Mouse (Mus musculus): Measurements from ENCODE around the gene Naa80. TPM values are rescaled to one million over a fixed set of nuclear protein-coding genes. Genes with fewer than 3 reads are reported as not detected.

Gene Naa80
- polyA plus RNA-seq, 1 experiment: 21.1 TPM

- Histone ChIP-seq H3K4me1 (ENCODE audit: control insufficient read depth, insufficient read depth, low read length) (peaks cover 28% of the 10 kb centered on the region), H3K27ac (ENCODE audit: insufficient read depth, low read depth, low read length) (no peak overlapping the region), H3K4me3 (ENCODE audit: insufficient read depth, low read length) (no peak overlapping the region)
- TF ChIP-seq POLR2A (IDR thresholded peaks at IDR 0.05; ENCODE audit: borderline replicate concordance, low read depth, low read length): no peak
- no peak for TF ChIP-seq CTCF (IDR thresholded peaks at IDR 0.05; ENCODE audit: low read depth, low read length)
These were observed 14.7 kb downstream of the Naa80 start for GRCm38 (mm10) chr9:107593101-107593976.

GRCm38 (mm10) chr9:107594281-107595062 lies 15.8 kb downstream of the Naa80 start:
- Histone ChIP-seq H3K4me1 (ENCODE audit: control insufficient read depth, insufficient read depth, low read length) (peaks cover 21% of the 10 kb centered on the region), H3K27ac (ENCODE audit: insufficient read depth, low read depth, low read length) (no peak overlapping the region), H3K4me3 (ENCODE audit: insufficient read depth, low read length) (no peak overlapping the region)
- TF ChIP-seq CTCF (IDR thresholded peaks at IDR 0.05; ENCODE audit: low read depth, low read length) (no peak), POLR2A (IDR thresholded peaks at IDR 0.05; ENCODE audit: borderline replicate concordance, low read depth, low read length) (no peak)

GRCm38 (mm10) chr9:107596619-107597569 lies 18.2 kb downstream of the Naa80 start:
- H3K4me1 ChIP-seq (ENCODE audit: control insufficient read depth, insufficient read depth, low read length): peaks cover 17% of the 10 kb centered on the region
- H3K27ac ChIP-seq (ENCODE audit: insufficient read depth, low read depth, low read length): no peak overlapping the region
- H3K4me3 ChIP-seq (ENCODE audit: insufficient read depth, low read length): no peak overlapping the region
- TF ChIP-seq POLR2A (IDR thresholded peaks at IDR 0.05; ENCODE audit: borderline replicate concordance, low read depth, low read length): no peak
- TF ChIP-seq CTCF (IDR thresholded peaks at IDR 0.05; ENCODE audit: low read depth, low read length): no peak

- Histone ChIP-seq H3K27ac (ENCODE audit: insufficient read depth, low read depth, low read length) (no peak overlapping the region), H3K4me3 (ENCODE audit: insufficient read depth, low read length) (no peak overlapping the region), H3K4me1 (ENCODE audit: control insufficient read depth, insufficient read depth, low read length) (peaks cover 20% of the 10 kb centered on the region)
- no peak for TF ChIP-seq CTCF (IDR thresholded peaks at IDR 0.05; ENCODE audit: low read depth, low read length)
- TF ChIP-seq POLR2A (IDR thresholded peaks at IDR 0.05; ENCODE audit: borderline replicate concordance, low read depth, low read length): no peak
These were observed 19.7 kb downstream of the Naa80 start for GRCm38 (mm10) chr9:107598385-107598784.

GRCm38 (mm10) chr9:107599433-107599832 lies 20.7 kb downstream of the Naa80 start:
- TF ChIP-seq POLR2A (IDR thresholded peaks at IDR 0.05; ENCODE audit: borderline replicate concordance, low read depth, low read length) (no peak), CTCF (IDR thresholded peaks at IDR 0.05; ENCODE audit: low read depth, low read length) (no peak)
- Histone ChIP-seq H3K4me1 (ENCODE audit: control insufficient read depth, insufficient read depth, low read length) (peaks cover 20% of the 10 kb centered on the region), H3K27ac (ENCODE audit: insufficient read depth, low read depth, low read length) (no peak overlapping the region), H3K4me3 (ENCODE audit: insufficient read depth, low read length) (no peak overlapping the region)

- TF ChIP-seq POLR2A (IDR thresholded peaks at IDR 0.05; ENCODE audit: borderline replicate concordance, low read depth, low read length): no peak
- no peak for TF ChIP-seq CTCF (IDR thresholded peaks at IDR 0.05; ENCODE audit: low read depth, low read length)
- H3K27ac ChIP-seq (ENCODE audit: insufficient read depth, low read depth, low read length): no peak overlapping the region
These were observed 21.2 kb downstream of the Naa80 start for GRCm38 (mm10) chr9:107599842-107600241.

GRCm38 (mm10) chr9:107600745-107601144 lies 22.1 kb downstream of the Naa80 start:
- H3K4me3 ChIP-seq (ENCODE audit: insufficient read depth, low read length): no peak overlapping the region
- TF ChIP-seq CTCF (IDR thresholded peaks at IDR 0.05; ENCODE audit: low read depth, low read length): no peak
- no peak for TF ChIP-seq POLR2A (IDR thresholded peaks at IDR 0.05; ENCODE audit: borderline replicate concordance, low read depth, low read length)
- H3K4me1 ChIP-seq (ENCODE audit: control insufficient read depth, insufficient read depth, low read length): peaks cover 20% of the 10 kb centered on the region
- no peak overlapping the region for H3K27ac ChIP-seq (ENCODE audit: insufficient read depth, low read depth, low read length)

More at GRCm38 (mm10) chr9:107599842-107600241, 21.2 kb downstream of the Naa80 start:
- Histone ChIP-seq H3K4me3 (ENCODE audit: insufficient read depth, low read length) (no peak overlapping the region), H3K4me1 (ENCODE audit: control insufficient read depth, insufficient read depth, low read length) (peaks cover 20% of the 10 kb centered on the region)

GRCm38 (mm10) chr9:107601275-107601674 lies 22.6 kb downstream of the Naa80 start:
- Histone ChIP-seq H3K4me1 (ENCODE audit: control insufficient read depth, insufficient read depth, low read length) (peaks cover 20% of the 10 kb centered on the region), H3K27ac (ENCODE audit: insufficient read depth, low read depth, low read length) (no peak overlapping the region), H3K4me3 (ENCODE audit: insufficient read depth, low read length) (no peak overlapping the region)
- TF ChIP-seq CTCF (IDR thresholded peaks at IDR 0.05; ENCODE audit: low read depth, low read length) (no peak), POLR2A (IDR thresholded peaks at IDR 0.05; ENCODE audit: borderline replicate concordance, low read depth, low read length) (no peak)

- no peak overlapping the region for H3K4me3 ChIP-seq (ENCODE audit: insufficient read depth, low read length)
- TF ChIP-seq POLR2A (IDR thresholded peaks at IDR 0.05; ENCODE audit: borderline replicate concordance, low read depth, low read length) (no peak), CTCF (IDR thresholded peaks at IDR 0.05; ENCODE audit: low read depth, low read length) (peak; percentile 76)
- H3K27ac ChIP-seq (ENCODE audit: insufficient read depth, low read depth, low read length): no peak overlapping the region
- peaks cover 11% of the 10 kb centered on the region for H3K4me1 ChIP-seq (ENCODE audit: control insufficient read depth, insufficient read depth, low read length)
These were observed 23.5 kb downstream of the Naa80 start for GRCm38 (mm10) chr9:107602068-107602648.

Data from bone marrow macrophage, adult 2 months (primary cell).